Mouse (Mus musculus): ENCODE measurements at regions not wholly inside any gene's neighbourhood (a gene's known extent, or its start where the extent isn't known, plus 50 kb on each side); places are given as distances from the start of the nearest gene placed in this dataset.

DNA sequence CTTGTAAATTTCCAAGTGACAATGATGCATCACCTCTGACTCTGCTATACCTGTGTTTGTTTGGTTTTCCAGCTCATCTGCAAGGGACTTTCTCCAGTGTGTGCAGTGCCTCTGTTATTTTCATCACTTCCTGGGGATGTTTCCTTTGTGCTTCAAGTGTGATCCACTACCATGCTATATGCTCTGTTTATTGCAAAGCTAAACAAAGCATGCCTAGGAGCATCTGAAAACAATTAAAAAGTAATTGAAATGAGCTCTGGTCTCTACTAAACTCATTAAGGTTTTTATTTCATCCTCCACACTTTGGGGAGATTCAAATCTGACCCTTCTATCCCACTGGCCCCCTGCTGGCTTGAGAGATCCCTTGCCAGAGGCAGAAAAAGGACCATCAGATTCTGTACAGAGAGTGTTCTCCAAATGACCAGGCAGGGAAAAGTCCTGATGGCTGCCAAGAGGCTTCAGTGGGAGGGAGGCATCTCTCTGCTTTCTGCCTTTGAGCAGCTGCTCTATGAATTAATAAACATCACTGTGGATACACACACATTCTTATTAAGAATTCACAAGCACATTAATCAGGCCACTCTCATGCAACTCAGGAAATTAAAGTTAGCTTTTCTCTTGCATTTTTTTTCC is 57.0 kb downstream of the Amd2 start:
- TF ChIP-seq CTCF (IDR thresholded peaks at IDR 0.05; ENCODE audit: borderline replicate concordance, insufficient read depth, low read length) (no peak), POLR2A (IDR thresholded peaks at IDR 0.05; ENCODE audit: low read depth, low read length) (no peak)

All from embryonic fibroblast, embryonic 13.5 days (primary cell).